Mouse (Mus musculus): ENCODE measurements around the gene Haus2.
"Not testable (repeated sequence)": the region's sequence is repeated elsewhere in the genome, so short reads cannot be mapped to it uniquely, and the experiment has no call there.

The Haus2 gene

DNA sequence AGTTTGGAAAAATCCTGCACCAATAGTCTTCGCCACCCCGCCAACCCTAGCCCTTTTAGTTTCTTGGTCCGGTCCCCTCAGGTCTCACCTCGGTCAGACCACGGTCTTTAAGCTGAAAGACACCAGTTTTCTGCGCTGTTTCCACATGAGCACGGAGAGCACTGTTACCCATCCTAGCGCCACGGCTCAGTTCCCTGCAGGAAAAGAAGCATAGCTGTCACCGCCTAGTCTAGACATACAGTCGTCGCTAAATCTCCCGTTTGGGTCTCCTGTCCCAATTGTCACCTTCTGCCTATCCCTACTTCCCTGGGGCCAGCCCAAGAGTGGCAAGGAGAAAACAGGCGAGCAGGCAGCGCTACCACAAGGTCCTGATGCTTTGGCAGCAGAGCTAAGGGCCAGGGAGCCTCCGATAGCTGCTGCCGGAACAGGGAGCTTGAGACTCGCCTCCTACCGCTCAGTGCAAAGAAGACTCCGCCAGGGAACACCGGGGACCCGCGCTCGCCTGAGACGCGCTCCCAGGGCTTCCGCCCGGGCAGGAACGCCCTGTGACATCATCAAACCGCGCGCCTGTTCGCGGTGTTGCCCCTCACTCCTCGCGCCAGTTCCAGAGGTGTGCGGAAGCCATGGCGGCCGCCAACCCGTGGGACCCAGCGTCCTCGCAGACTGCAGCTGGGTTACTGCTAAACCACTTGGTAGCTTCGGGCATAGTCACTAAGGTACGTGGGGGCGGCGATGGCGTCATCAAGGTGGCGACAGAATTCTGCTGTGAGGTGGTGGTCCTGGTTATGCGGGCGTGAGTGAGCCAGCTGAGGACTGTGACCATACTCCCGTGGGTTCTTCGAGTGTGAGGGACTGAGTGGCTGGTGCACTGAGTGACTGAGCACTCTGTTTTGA lies at the start of gene Haus2, which contains the start of gene Lrrc57:
Gene Haus2 (plus strand): TSS at position 554 of the 894 bp plus-strand sequence.
Gene Lrrc57 (minus strand): TSS at position 691 of the 894 bp plus-strand sequence.
- DNase-seq (ENCODE audit: low spot score): peak; percentile 95

DNA sequence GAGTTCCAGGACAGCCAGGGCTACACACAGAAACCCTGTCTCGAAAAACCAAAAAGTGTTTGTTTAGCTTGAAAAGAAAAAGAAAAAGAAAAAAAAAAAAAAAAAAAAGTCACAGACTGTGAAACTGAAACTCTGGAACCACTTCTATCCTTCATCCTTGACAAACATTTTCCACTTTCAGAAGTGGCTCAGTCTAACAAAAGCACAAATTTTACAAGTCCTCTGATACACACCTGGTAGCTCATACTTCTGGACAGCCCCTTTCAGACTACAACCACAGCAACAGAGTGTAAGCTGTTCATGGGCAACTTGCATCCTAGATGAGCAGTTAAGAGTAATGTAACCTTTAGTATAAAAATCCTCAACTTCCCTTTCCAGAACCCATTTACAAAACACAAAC lies 47.7 kb upstream of the Haus2 start:
- no peak for DNase-seq (ENCODE audit: low spot score)

DNA sequence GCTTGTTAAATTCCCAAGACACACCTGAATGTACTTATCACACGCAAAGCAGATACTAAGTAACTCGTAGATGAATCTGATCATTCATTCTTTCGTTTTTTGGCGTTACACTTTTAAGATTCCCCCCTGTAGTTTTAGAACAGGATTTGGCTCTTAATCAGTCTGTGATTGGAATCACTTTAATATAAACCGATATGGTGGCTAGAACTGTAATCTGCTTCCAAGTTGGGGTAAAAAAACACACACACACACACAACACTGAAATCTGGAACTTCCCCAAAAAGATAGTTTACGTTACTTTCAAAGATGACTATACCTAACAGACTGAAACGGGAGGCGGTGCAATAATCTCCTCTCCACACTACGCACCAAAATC lies 46.3 kb upstream of the Haus2 start:
- no peak for DNase-seq (ENCODE audit: low spot score)

DNA sequence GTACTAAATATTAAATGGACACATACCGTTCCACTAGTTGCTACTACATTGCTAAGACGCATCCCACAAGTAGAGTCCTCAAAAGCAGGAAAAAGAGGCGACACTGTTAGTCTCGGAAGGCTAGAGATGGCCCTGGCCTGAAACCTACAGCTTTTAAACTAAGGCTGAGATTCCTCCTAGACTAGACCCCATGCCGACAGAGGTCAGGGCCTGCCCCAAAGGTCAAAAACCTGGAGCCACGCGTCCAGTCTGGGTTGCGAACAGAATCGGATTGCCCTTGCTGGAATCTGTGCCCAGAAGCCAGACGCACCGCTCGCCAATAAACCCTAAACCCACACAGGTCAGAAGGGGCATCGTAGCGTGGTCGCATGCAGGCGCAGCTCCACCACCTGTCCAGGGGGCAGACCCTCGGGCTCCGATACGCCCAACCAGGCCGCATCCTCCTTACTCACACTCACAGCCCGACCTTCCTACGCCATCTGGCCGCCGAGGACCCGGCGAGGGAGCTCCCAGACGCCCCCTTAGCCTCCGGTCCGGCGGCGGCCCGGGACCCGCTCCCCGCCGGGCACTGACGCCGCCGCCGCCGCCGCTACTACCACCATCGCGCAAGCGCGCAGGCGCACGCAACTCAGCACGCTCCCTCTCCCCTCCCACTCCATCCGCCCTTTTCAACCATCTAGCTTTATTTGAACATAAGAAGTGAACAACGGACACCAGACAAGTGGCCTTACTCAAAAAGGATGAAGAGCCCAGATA lies 45.8 kb upstream of the Haus2 start, which contains the start of gene Zfp106:
Gene Zfp106 (minus strand): TSS at position 609 of the 756 bp plus-strand sequence.
- DNase-seq (ENCODE audit: low spot score): peak; percentile 89

GRCm38 (mm10) chr2:120564548-120565188 lies 44.5 kb upstream of the Haus2 start:
- not testable (repeated sequence) for DNase-seq (ENCODE audit: low spot score)

GRCm38 (mm10) chr2:120565363-120565762 lies 43.8 kb upstream of the Haus2 start:
- no peak for DNase-seq (ENCODE audit: low spot score)

DNA sequence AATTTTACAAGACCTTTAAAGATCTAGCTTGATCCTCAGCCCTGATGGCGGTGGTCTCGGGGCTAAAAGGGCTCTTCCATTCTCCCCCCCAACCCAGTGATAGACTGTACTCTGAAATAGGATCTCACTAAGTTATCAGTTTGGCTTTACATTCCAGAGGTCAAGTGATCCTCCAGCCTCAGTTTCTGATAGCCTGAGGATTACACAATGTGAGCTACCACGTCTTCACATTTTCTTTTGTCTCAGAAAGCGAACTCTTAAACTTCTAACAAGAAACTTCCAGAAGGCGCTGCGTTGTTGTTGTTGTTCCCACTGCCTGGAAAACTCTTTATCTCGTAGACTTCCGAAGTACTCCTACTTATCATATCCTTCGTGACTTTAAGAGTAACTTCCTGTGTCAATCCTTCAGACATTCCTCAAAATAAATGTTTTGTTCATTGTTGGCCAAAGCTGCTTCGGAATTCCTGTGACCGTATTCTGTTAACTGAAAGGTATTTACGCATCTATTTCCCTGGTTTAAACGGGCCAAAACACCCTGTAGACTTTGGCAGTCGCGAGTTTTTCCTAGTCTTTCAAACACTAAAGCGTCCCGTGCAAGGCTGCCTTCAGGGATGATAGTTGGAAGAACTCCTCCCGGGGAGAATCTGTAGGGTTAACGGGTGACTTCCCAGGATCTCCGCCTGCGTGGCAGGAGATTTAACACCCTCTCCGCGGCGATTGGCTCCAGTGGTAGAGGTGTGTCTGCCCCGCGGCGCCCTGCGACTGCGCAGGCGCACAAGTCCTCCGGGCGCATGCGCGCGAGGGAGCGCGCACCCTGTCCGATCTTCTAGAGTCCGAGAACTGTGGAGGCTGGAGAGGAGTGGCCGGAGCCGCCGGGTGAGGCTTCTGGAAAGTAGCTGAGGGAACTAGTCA lies 42.0 kb upstream of the Haus2 start, which contains the start of gene Snap23:
Gene Snap23 (plus strand): TSS at position 786 of the 912 bp plus-strand sequence.
- DNase-seq (ENCODE audit: low spot score): peak; percentile 86

DNA sequence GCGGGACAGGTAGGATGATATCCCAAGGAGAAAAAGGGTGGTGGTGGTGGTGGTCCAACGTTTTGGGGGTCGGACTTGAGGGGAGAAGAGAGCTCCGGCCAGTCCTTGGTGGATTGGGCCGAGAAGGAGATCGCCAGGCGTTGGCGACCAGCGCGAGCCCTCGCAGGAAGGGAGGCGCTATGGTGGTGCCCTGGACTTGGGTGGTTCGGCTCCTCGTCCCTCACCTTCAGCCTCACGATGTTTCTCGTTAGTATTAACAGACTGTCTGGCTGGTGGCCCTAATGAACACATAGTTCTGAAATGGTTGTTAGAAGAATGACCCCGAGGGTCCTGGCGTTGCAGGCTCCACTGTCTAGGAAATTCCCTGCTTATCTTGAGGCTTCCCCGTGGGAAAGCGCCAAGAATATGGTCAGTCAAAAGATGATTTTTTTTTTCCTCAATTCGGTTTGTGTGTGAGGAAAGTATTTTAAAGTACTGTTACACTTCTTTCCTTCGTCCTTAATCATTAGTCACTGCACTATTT lies 41.3 kb upstream of the Haus2 start:
- DNase-seq (ENCODE audit: low spot score): no peak

DNA sequence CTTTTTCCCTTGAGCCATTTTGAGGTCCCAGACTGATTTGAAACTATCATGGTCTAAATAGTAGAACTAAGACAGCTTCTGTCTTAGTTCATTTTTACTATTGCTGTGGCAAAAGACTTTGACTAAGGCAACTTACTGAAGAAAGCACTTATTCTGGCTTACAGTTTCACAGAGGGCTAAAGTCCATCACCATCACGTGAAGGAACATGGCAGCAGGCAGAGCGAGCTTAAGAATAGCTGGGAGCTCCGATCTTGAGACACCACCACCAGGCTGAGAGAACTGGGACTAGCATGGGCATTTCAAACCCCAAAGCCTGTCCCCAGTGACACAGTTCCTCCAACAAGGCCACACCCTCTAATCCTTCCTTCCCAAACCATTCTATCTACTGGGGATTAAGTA lies 38.1 kb upstream of the Haus2 start:
- no peak for DNase-seq (ENCODE audit: low spot score)

- DNase-seq (ENCODE audit: low spot score): not testable (repeated sequence)
Observed at GRCm38 (mm10) chr2:120572161-120572560, 37.0 kb upstream of the Haus2 start.

- DNase-seq (ENCODE audit: low spot score): no peak
Observed at GRCm38 (mm10) chr2:120575121-120575520, 34.1 kb upstream of the Haus2 start.

DNA sequence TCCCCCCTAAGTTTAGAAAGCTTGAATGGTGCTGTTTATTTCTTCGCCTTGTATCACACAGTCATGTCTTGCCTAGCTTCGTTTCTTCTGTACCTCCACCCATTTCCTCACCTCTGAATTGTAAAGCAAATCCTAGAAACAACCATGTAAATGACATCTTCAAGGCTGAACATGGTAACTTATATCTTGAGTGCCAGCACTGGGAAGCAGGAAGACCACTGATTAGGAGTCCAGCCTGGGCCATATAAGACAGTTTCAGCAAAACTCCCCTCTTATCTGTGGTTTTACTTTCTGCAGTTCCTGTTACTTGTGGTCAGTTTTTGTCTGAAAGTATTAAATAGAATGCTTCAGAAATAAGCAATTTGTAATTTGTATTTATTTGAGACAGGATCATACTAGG lies 33.2 kb upstream of the Haus2 start:
- no peak for DNase-seq (ENCODE audit: low spot score)

DNA sequence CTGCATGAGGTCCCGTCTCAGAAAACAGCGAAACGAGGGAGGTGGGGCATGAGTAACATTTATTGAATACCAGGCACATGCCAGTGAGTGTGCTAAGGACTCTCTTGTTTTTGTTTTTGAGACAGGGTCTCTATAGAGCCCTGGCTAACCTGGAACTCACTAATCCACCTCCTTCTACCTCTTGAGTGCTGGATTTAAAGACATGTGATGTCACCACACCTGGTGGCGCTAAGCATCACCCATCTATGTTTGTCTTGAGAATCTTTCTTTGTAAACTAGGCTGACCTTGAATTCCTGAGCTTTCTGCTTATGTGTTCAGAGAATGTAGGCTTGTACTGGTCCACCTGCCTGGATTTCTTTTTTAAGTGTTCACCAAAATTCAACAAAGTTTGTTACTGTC lies 31.4 kb upstream of the Haus2 start:
- DNase-seq (ENCODE audit: low spot score): no peak

- peak; percentile 1 for DNase-seq (ENCODE audit: low spot score)
Observed at GRCm38 (mm10) chr2:120578286-120578685, 30.9 kb upstream of the Haus2 start.

DNA sequence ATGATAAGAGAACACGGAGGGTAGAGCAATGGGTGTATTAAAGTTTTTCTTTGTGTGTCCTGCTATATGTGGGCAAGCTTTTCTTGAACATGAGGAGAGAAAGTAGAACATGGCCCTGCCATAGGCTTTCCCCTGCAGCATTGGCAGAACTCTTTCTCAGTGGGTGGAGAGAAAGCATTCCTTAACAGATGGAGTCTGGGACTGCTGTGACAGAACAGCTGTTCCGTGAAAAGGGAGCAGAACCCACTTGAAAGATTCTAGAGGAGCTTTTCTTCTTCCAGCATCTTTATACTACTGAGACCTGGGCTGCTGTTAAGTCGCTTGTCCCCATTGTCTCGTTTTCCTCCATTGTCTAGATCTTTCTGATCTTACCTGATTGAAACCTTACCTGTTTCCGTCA lies 19.4 kb upstream of the Haus2 start:
- no peak for DNase-seq (ENCODE audit: low spot score)

- no peak for DNase-seq (ENCODE audit: low spot score)
Observed at GRCm38 (mm10) chr2:120592227-120592626, 17.0 kb upstream of the Haus2 start.

DNA sequence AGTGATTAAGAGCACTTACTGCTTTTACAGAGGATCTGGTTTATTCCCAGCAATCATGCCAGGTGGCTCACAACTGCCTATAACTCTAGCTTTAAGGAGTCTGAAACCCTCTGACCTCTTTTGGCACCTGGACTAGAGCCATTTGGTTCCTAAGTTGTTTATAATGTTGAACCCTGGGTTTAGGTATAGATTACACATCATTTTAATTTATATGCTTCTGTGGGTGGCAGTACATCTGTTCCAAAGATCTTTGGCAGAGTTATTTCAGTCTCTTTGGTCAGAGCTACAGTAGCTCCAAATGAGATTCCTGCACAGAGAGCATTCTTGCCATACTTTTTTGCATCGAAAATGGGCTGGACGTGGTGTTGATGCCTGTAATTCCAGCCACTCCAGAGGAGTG lies 11.4 kb upstream of the Haus2 start:
- no peak for DNase-seq (ENCODE audit: low spot score)

GRCm38 (mm10) chr2:120599506-120599905 lies 9.7 kb upstream of the Haus2 start:
- no peak for DNase-seq (ENCODE audit: low spot score)

GRCm38 (mm10) chr2:120606021-120606690 lies 3.0 kb upstream of the Haus2 start:
- DNase-seq (ENCODE audit: low spot score): peak; percentile 6
